Mouse (Mus musculus): ENCODE measurements at regions not wholly inside any gene's neighbourhood (a gene's known extent, or its start where the extent isn't known, plus 50 kb on each side); places are given as distances from the start of the nearest gene placed in this dataset.

GRCm38 (mm10) chr5:80938791-80939190, 81.1 kb upstream of the Adgrl3 start:
- Histone ChIP-seq H3K27me3 (ENCODE audit: control insufficient read depth, insufficient read depth, insufficient read length) (no peaks in the 10 kb centered on the region), H3K79me3 (ENCODE audit: low read depth) (no peaks in the 10 kb centered on the region), H3K4me3 (ENCODE audit: insufficient read depth, poor library complexity, severe bottlenecking) (no peak overlapping the region), H3K79me2 (ENCODE audit: control insufficient read depth, insufficient read depth) (no peaks in the 10 kb centered on the region), H3ac (ENCODE audit: control insufficient read depth, insufficient read length, low read depth) (no peak overlapping the region), H3K36me3 (ENCODE audit: control insufficient read depth, insufficient read depth) (no peaks in the 10 kb centered on the region)
- TF ChIP-seq CTCF (IDR thresholded peaks at IDR 0.05; ENCODE audit: control insufficient read depth, insufficient read depth, insufficient read length), result no peak
- no peak for TF ChIP-seq FOSL1 (IDR thresholded peaks at IDR 0.05; ENCODE audit: insufficient read depth, low read length, poor library complexity, severe bottlenecking)
- no peak for TF ChIP-seq CEBPB (IDR thresholded peaks at IDR 0.05; ENCODE audit: low read depth)
- TF ChIP-seq MAX (IDR thresholded peaks at IDR 0.05), result no peak
- no peak for TF ChIP-seq USF1 (IDR thresholded peaks at IDR 0.05; ENCODE audit: low read depth)
- TF ChIP-seq MYOG (IDR thresholded peaks at IDR 0.05; ENCODE audit: control insufficient read depth, extremely low read depth, insufficient read length), result no peak
- no peak for TF ChIP-seq MYOD1 (IDR thresholded peaks at IDR 0.05; ENCODE audit: control insufficient read depth, insufficient read length, low read depth)

GRCm38 (mm10) chr5:80951861-80952599, 67.9 kb upstream of the Adgrl3 start:
- TF ChIP-seq USF1 (IDR thresholded peaks at IDR 0.05; ENCODE audit: low read depth) (no peak), MAX (IDR thresholded peaks at IDR 0.05) (no peak), FOSL1 (IDR thresholded peaks at IDR 0.05; ENCODE audit: insufficient read depth, low read length, poor library complexity, severe bottlenecking) (no peak), MYOG (IDR thresholded peaks at IDR 0.05; ENCODE audit: control insufficient read depth, extremely low read depth, insufficient read length) (no peak)

GRCm38 (mm10) chr5:80952600-80953218, 67.2 kb upstream of the Adgrl3 start:
- H3K79me2 ChIP-seq (ENCODE audit: control insufficient read depth, insufficient read depth), result no peaks in the 10 kb centered on the region
- no peaks in the 10 kb centered on the region for H3K27me3 ChIP-seq (ENCODE audit: control insufficient read depth, insufficient read depth, insufficient read length)
- TF ChIP-seq FOSL1 (IDR thresholded peaks at IDR 0.05; ENCODE audit: insufficient read depth, low read length, poor library complexity, severe bottlenecking), result no peak
- no peak for TF ChIP-seq CEBPB (IDR thresholded peaks at IDR 0.05; ENCODE audit: low read depth)
- no peak overlapping the region for H3K4me3 ChIP-seq (ENCODE audit: insufficient read depth, poor library complexity, severe bottlenecking)
- no peak overlapping the region for H3ac ChIP-seq (ENCODE audit: control insufficient read depth, insufficient read length, low read depth)
- no peaks in the 10 kb centered on the region for H3K36me3 ChIP-seq (ENCODE audit: control insufficient read depth, insufficient read depth)
- H3K79me3 ChIP-seq (ENCODE audit: low read depth), result no peaks in the 10 kb centered on the region

More at GRCm38 (mm10) chr5:80951861-80952599, 67.9 kb upstream of the Adgrl3 start:
- no peaks in the 10 kb centered on the region for H3K79me3 ChIP-seq (ENCODE audit: low read depth)
- no peaks in the 10 kb centered on the region for H3K79me2 ChIP-seq (ENCODE audit: control insufficient read depth, insufficient read depth)
- H3ac ChIP-seq (ENCODE audit: control insufficient read depth, insufficient read length, low read depth), result no peak overlapping the region
- no peaks in the 10 kb centered on the region for H3K27me3 ChIP-seq (ENCODE audit: control insufficient read depth, insufficient read depth, insufficient read length)
- H3K4me3 ChIP-seq (ENCODE audit: insufficient read depth, poor library complexity, severe bottlenecking), result no peak overlapping the region
- no peaks in the 10 kb centered on the region for H3K36me3 ChIP-seq (ENCODE audit: control insufficient read depth, insufficient read depth)

Measured in C2C12 (cell line).